Mouse (Mus musculus): ENCODE measurements around the gene Gcnt2.

DNA sequence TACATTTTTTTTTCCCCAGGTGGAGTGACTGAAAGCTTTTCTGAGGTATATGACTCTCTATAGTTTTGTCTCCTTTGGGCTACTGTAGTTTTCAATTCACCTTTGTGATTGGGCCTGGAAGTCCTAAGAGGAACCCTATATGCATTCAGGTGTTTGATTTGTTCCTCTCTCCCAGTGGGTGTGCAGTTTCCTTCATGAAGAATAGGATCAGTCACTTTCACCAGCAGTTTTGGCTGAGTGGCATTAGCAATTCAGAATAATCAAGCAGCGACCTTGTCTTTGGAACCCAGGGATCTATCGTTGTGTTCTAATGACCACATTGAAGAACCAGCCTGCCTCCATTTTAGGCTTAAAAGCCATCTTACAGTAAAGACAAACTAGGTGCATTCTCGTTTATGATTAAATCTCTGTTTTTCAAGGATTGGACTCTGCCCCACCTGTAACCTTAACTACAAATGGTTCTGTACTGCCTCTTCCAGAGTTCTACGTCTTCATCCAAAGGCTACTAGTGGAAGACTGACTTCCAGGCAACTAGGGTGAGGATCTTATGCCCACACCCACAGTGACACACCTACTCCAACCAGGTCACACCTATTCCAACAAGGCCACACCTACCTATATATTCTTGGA, 110.3 kb downstream of the Gcnt2 start:
- TF ChIP-seq POLR2A (IDR thresholded peaks at IDR 0.05; ENCODE audit: insufficient read depth, low read depth, low read length) (no peak), CTCF (IDR thresholded peaks at IDR 0.05; ENCODE audit: insufficient read depth, low read depth, low read length) (no peak)

Measured in olfactory bulb, adult 2 months (tissue).